Mouse (Mus musculus) heart, embryonic 14.5 days (tissue): ENCODE measurements at regions not wholly inside any gene's neighbourhood (a gene's known extent, or its start where the extent isn't known, plus 50 kb on each side); places are given as distances from the start of the nearest gene placed in this dataset.

Experiments
- ATAC-seq: fragments of 200-750 bp; cut with Nextera tagmentation; 2 replicates; pipeline ENCODE4 v1.8.0; 2017; ENCODE audit warnings: low read depth, moderate TSS enrichment; ENCODE audit not compliant: insufficient number of reproducible peaks, insufficient read depth, low FRiP score
- H3K27ac ChIP-seq, 2 experiments: fragments of 200-500 bp in 1 of 2; fragments of 300-500 bp in 1 of 2; sonication (generic) in 1 of 2; replicated peaks in 1 of 2; 2 replicates each; pipeline ENCODE4 v1.5.1; 2012 to 2014; ENCODE audit warnings: low read depth in 2 of 2, low read length in 2 of 2, control low read depth in 1 of 2, mild to moderate bottlenecking in 1 of 2, mixed read lengths in 1 of 2; ENCODE audit not compliant: control insufficient read depth in 1 of 2, insufficient read depth in 1 of 2
- H3K27me3 ChIP-seq: fragments of 300-500 bp; sonication (generic); 2 replicates; pipeline ENCODE4 v1.6.1; 2014; ENCODE audit warnings: mild to moderate bottlenecking, low read length, control low read depth; ENCODE audit not compliant: control insufficient read depth, insufficient read depth
- H3K36me3 ChIP-seq: fragments of 300-500 bp; sonication (generic); 2 replicates; pipeline ENCODE4 v1.6.1; 2014; ENCODE audit warnings: mild to moderate bottlenecking, control low read depth, low read length, mixed read lengths; ENCODE audit not compliant: control insufficient read depth, insufficient read depth
- H3K4me1 ChIP-seq, 2 experiments: fragments of 200-500 bp in 1 of 2; fragments of 300-500 bp in 1 of 2; sonication (generic) in 1 of 2; 2 replicates each; pipeline ENCODE4 v1.6.1; 2012 to 2014; ENCODE audit warnings: low read length in 2 of 2, control low read depth in 1 of 2, mixed read lengths in 1 of 2; ENCODE audit not compliant: control insufficient read depth in 2 of 2, insufficient read depth in 2 of 2
- H3K4me2 ChIP-seq: fragments of 300-500 bp; sonication (generic); 2 replicates; pipeline ENCODE4 v1.6.1; 2014; ENCODE audit warnings: mild to moderate bottlenecking, low read length
- H3K4me3 ChIP-seq, 2 experiments: fragments of 200-500 bp in 1 of 2; fragments of 300-500 bp in 1 of 2; sonication (generic) in 1 of 2; 2 replicates each; pipeline ENCODE4 v1.5.1; 2012 to 2014; ENCODE audit warnings: low read length in 2 of 2, mild to moderate bottlenecking in 2 of 2, control low read depth in 1 of 2, low read depth in 1 of 2, moderate library complexity in 1 of 2; ENCODE audit not compliant: control insufficient read depth in 1 of 2, insufficient read depth in 1 of 2
- H3K9ac ChIP-seq: fragments of 300-500 bp; sonication (generic); 2 replicates; pipeline ENCODE4 v1.6.1; 2014; ENCODE audit warnings: mild to moderate bottlenecking, low read length
- H3K9me3 ChIP-seq: fragments of 300-500 bp; sonication (generic); 2 replicates; pipeline ENCODE4 v1.6.1; 2016; ENCODE audit warnings: low read length, control low read depth; ENCODE audit not compliant: control insufficient read depth
- WGBS: fragments of 180-500 bp; shearing (Covaris S2); extraction: QIAGEN DNeasy Blood & Tissue Kit; methylation state at CpG from one replicate; pipeline ENCODE4 v1.1.7; 2014; 5-methylcytosine and 5-hydroxymethylcytosine counted together

GRCm38 (mm10) chr6:100923070-100923469 lies 89.6 kb downstream of the Ppp4r2 start:
- H3K36me3 ChIP-seq = no peaks in the 10 kb centered on the region
- ATAC-seq = no peak
- H3K9me3 ChIP-seq = no peaks in the 10 kb centered on the region
- WGBS = 74% methylated on average over 7 of the region's 7 CpGs
- H3K27me3 ChIP-seq = no peaks in the 10 kb centered on the region
- no peak overlapping the region for H3K4me2 ChIP-seq
- H3K4me1 ChIP-seq = peaks cover 2 to 4% of the 10 kb centered on the region in 2 experiments; a peak in 2 of 4 replicates
- no peak overlapping the region for H3K4me3 ChIP-seq
- no peak overlapping the region for H3K9ac ChIP-seq
- H3K27ac ChIP-seq = no peak overlapping the region

GRCm38 (mm10) chr6:100923686-100924085 lies 90.3 kb downstream of the Ppp4r2 start:
- H3K27me3 ChIP-seq = no peaks in the 10 kb centered on the region
- ATAC-seq = no peak
- no peak overlapping the region for H3K4me3 ChIP-seq
- no peak overlapping the region for H3K27ac ChIP-seq
- H3K9ac ChIP-seq = no peak overlapping the region
- H3K36me3 ChIP-seq = no peaks in the 10 kb centered on the region
- peaks cover 2 to 6% of the 10 kb centered on the region in 2 experiments; a peak in 2 of 4 replicates for H3K4me1 ChIP-seq
- H3K9me3 ChIP-seq = no peaks in the 10 kb centered on the region
- 29% methylated on average over 4 of the region's 4 CpGs for WGBS
- no peak overlapping the region for H3K4me2 ChIP-seq

GRCm38 (mm10) chr6:100928791-100929758 lies 95.7 kb downstream of the Ppp4r2 start:
- Histone ChIP-seq H3K9ac (no peak overlapping the region), H3K4me1 (peaks cover 17 to 18% of the 10 kb centered on the region in 2 experiments), H3K4me2 (peak overlapping the region; percentile 45), H3K4me3 (no peak overlapping the region), H3K27me3 (no peaks in the 10 kb centered on the region), H3K36me3 (no peaks in the 10 kb centered on the region), H3K9me3 (no peaks in the 10 kb centered on the region), H3K27ac (peak overlapping the region; percentile 11 to 57; a peak in 2 of 4 replicates)
- peak; percentile 26; the same call in 1 of the 2 replicates for ATAC-seq
- 33% methylated on average over 16 of the region's 16 CpGs for WGBS

DNA sequence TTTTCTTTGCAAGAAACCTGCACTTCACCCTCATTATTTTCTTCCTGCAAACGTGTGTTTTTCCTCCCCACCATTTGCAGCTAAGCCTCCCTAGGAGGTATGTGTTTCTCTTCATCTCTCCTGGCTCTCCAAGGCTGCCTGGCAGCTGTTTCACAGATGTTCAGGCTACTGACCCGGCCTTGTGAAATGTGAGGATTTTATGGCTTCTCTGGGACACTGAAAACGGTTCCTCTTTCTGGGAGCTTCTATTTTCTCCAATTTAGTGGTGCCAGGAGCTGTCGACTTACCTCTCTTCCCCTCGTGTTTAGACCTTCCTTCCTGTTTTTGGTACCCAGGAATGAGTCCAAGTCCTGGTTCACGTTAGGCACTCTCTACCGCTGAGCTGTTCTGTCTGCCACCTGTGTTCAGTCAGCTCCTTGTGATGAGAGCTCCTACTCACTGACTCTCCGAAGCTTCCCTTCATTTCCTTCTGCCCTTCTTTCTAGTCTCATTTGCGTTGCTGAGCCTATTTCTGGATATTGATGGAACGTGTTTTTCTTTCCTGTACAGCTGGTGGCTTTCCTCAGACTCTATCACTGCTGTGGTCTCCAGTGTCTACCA lies 96.4 kb downstream of the Ppp4r2 start:
- 0 out of 4 replicates have a peak overlapping the region, but pooled peaks of 1 of the 2 experiments have one; percentile 1 for H3K27ac ChIP-seq
- peak overlapping the region; percentile 45 for H3K4me2 ChIP-seq
- H3K27me3 ChIP-seq = no peaks in the 10 kb centered on the region
- H3K9me3 ChIP-seq = no peaks in the 10 kb centered on the region
- WGBS = 10% methylated on average over 10 of the region's 10 CpGs
- ATAC-seq = no peak
- H3K4me1 ChIP-seq = peaks cover 17 to 18% of the 10 kb centered on the region in 2 experiments
- H3K9ac ChIP-seq = no peak overlapping the region
- no peak overlapping the region for H3K4me3 ChIP-seq
- H3K36me3 ChIP-seq = no peaks in the 10 kb centered on the region

GRCm38 (mm10) chr6:100930706-100931105 lies 97.3 kb downstream of the Ppp4r2 start:
- 89% methylated on average over 6 of the region's 6 CpGs for WGBS
- Histone ChIP-seq H3K9ac (no peak overlapping the region), H3K4me2 (no peak overlapping the region), H3K27ac (no peak overlapping the region), H3K4me1 (peaks cover 17 to 18% of the 10 kb centered on the region in 2 experiments), H3K4me3 (no peak overlapping the region), H3K36me3 (no peaks in the 10 kb centered on the region), H3K9me3 (no peaks in the 10 kb centered on the region), H3K27me3 (no peaks in the 10 kb centered on the region)
- no peak for ATAC-seq

GRCm38 (mm10) chr6:100934424-100934823 lies 101.0 kb downstream of the Ppp4r2 start:
- Histone ChIP-seq H3K9ac (no peak overlapping the region), H3K4me2 (no peak overlapping the region), H3K36me3 (no peaks in the 10 kb centered on the region), H3K4me3 (no peak overlapping the region), H3K27me3 (no peaks in the 10 kb centered on the region), H3K9me3 (no peaks in the 10 kb centered on the region), H3K27ac (no peak overlapping the region), H3K4me1 (peaks cover 19 to 25% of the 10 kb centered on the region in 2 experiments)
- ATAC-seq = no peak
- WGBS = 88% methylated on average over 5 of the region's 5 CpGs

DNA sequence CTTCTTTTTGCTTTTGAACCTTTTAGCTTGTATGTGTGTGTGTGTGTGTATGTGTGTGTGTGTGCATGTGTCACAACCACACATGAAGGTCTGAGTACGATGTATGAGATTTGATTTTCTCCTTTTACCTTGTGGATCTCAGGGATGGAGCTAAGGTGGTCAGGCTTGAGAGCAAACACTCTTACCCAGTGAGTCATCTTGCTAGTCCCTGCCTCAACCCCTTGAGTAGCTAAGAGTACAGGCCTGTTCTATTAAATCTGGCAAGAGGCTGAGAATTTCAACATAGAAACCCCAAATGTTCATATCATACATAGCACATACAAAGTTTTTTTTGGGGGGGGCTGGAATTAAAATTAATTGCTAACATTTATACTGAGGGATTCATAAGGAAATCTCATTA lies 104.4 kb downstream of the Ppp4r2 start:
- no peak overlapping the region for H3K9ac ChIP-seq
- no peak for ATAC-seq
- H3K36me3 ChIP-seq = no peaks in the 10 kb centered on the region
- H3K9me3 ChIP-seq = no peaks in the 10 kb centered on the region
- peaks cover 8 to 13% of the 10 kb centered on the region in 2 experiments for H3K4me1 ChIP-seq
- H3K4me3 ChIP-seq = no peak overlapping the region
- WGBS = 94% methylated on average over 1 of the region's 1 CpGs
- no peaks in the 10 kb centered on the region for H3K27me3 ChIP-seq
- H3K4me2 ChIP-seq = no peak overlapping the region
- no peak overlapping the region for H3K27ac ChIP-seq
